Mouse (Mus musculus) neural tube, embryonic 15.5 days (tissue): ENCODE results near the gene Cyp2b10. TPM values are rescaled to one million over a fixed set of nuclear protein-coding genes. Genes with fewer than 3 reads are reported as not detected.
"Not testable (repeated sequence)": the region's sequence is repeated elsewhere in the genome, so short reads cannot be mapped to it uniquely, and the experiment has no call there.

ENCODE experiments used
- ATAC-seq: fragments of 200-750 bp; cut with Nextera tagmentation; 2 replicates; pipeline ENCODE4 v1.8.0; 2017; ENCODE audit warnings: mild to moderate bottlenecking, moderate TSS enrichment, moderate library complexity; ENCODE audit not compliant: low FRiP score
- H3K27ac ChIP-seq: fragments of 300-500 bp; sonication (generic); replicated peaks from 2 replicates; pipeline ENCODE4 v1.5.1; 2015; ENCODE audit warnings: mild to moderate bottlenecking, inconsistent platforms
- H3K27me3 ChIP-seq: fragments of 300-500 bp; sonication (generic); replicated peaks from 2 replicates; pipeline ENCODE4 v1.6.1; 2015; ENCODE audit warnings: inconsistent platforms
- H3K36me3 ChIP-seq: fragments of 300-500 bp; sonication (generic); 2 replicates; pipeline ENCODE4 v1.6.1; 2015; ENCODE audit warnings: inconsistent platforms
- H3K4me1 ChIP-seq: fragments of 300-500 bp; sonication (generic); 2 replicates; pipeline ENCODE4 v1.6.1; 2015; ENCODE audit warnings: inconsistent platforms
- H3K4me2 ChIP-seq: fragments of 300-500 bp; sonication (generic); 2 replicates; pipeline ENCODE4 v1.6.1; 2015; ENCODE audit warnings: inconsistent platforms, mild to moderate bottlenecking, moderate library complexity
- H3K4me3 ChIP-seq: fragments of 300-500 bp; sonication (generic); replicated peaks from 2 replicates; pipeline ENCODE4 v1.5.1; 2015; ENCODE audit warnings: mild to moderate bottlenecking, inconsistent platforms
- H3K9ac ChIP-seq: fragments of 300-500 bp; sonication (generic); replicated peaks from 2 replicates; pipeline ENCODE4 v1.6.1; 2015; ENCODE audit warnings: mild to moderate bottlenecking, inconsistent platforms
- H3K9me3 ChIP-seq: fragments of 300-500 bp; sonication (generic); replicated peaks from 2 replicates; pipeline ENCODE4 v1.6.1; 2016; ENCODE audit warnings: inconsistent platforms
- WGBS: fragments of 180-500 bp; shearing (Covaris S2); methylation state at CpG from one replicate; pipeline ENCODE4 v1.1.7; 2015; ENCODE audit warnings: mixed read lengths; 5-methylcytosine and 5-hydroxymethylcytosine counted together
- polyA plus RNA-seq: library from polyadenylated mRNA; unstranded; fragments of >200 nt; fragmentation: Nextera tagmentation; extraction: Ambion mirVana; gene quantifications from 2 replicates; pipeline ENCODE4 v1.2.1, GENCODE M21; 2015

Cyp2b10 gene
- polyA plus RNA-seq, 1 experiment from 2014 or later = not detected

- not testable (repeated sequence) for H3K36me3 ChIP-seq, H3K27me3 ChIP-seq, H3K9me3 ChIP-seq, H3K4me1 ChIP-seq, H3K9ac ChIP-seq, ATAC-seq, H3K4me3 ChIP-seq, H3K27ac ChIP-seq, H3K4me2 ChIP-seq
- 10% methylated on average over 7 of the region's 7 CpGs for WGBS
These were observed 16.7 kb upstream of the Cyp2b10 start for GRCm38 (mm10) chr7:25880721-25881120.

- no peaks in the 10 kb centered on the region for H3K27me3 ChIP-seq
- H3K36me3 ChIP-seq = no peaks in the 10 kb centered on the region
- H3K9ac ChIP-seq = no peak overlapping the region
- no peak overlapping the region for H3K4me2 ChIP-seq
- ATAC-seq = no peak
- no peak overlapping the region for H3K4me3 ChIP-seq
- H3K4me1 ChIP-seq = no peaks in the 10 kb centered on the region
- no peaks in the 10 kb centered on the region for H3K9me3 ChIP-seq
- 83% methylated on average over 1 of the region's 1 CpGs for WGBS
- H3K27ac ChIP-seq = no peak overlapping the region
These were observed 13.1 kb upstream of the Cyp2b10 start for GRCm38 (mm10) chr7:25884272-25884671.

- H3K4me3 ChIP-seq = no peak overlapping the region
- H3K4me1 ChIP-seq = no peaks in the 10 kb centered on the region
- H3K27ac ChIP-seq = no peak overlapping the region
- no peak overlapping the region for H3K4me2 ChIP-seq
- H3K27me3 ChIP-seq = no peaks in the 10 kb centered on the region
- no peak for ATAC-seq
- no peaks in the 10 kb centered on the region for H3K36me3 ChIP-seq
- H3K9me3 ChIP-seq = no peaks in the 10 kb centered on the region
- no peak overlapping the region for H3K9ac ChIP-seq
- 81% methylated on average over 3 of the region's 3 CpGs for WGBS
These were observed 9.7 kb upstream of the Cyp2b10 start for GRCm38 (mm10) chr7:25887758-25888157.

GRCm38 (mm10) chr7:25893159-25893558 lies 4.3 kb upstream of the Cyp2b10 start:
- Histone ChIP-seq H3K27ac (no peak overlapping the region), H3K4me3 (no peak overlapping the region), H3K4me2 (no peak overlapping the region), H3K4me1 (no peaks in the 10 kb centered on the region), H3K36me3 (no peaks in the 10 kb centered on the region), H3K27me3 (no peaks in the 10 kb centered on the region), H3K9ac (no peak overlapping the region), H3K9me3 (0 out of 2 replicates have a peak, but pooled peaks cover 4% of the 10 kb centered on the region)
- ATAC-seq = no peak
- WGBS = 88% methylated on average over 5 of the region's 5 CpGs

- 80% methylated on average over 1 of the region's 1 CpGs for WGBS
- Histone ChIP-seq H3K36me3 (no peaks in the 10 kb centered on the region), H3K4me3 (no peak overlapping the region), H3K4me1 (no peaks in the 10 kb centered on the region), H3K4me2 (no peak overlapping the region), H3K27ac (no peak overlapping the region), H3K9me3 (0 out of 2 replicates have a peak, but pooled peaks cover 4% of the 10 kb centered on the region), H3K27me3 (no peaks in the 10 kb centered on the region), H3K9ac (no peak overlapping the region)
- ATAC-seq = no peak
These were observed 2.3 kb upstream of the Cyp2b10 start for GRCm38 (mm10) chr7:25895162-25895561.

- Histone ChIP-seq H3K36me3 (no peaks in the 10 kb centered on the region), H3K9ac (no peak overlapping the region), H3K4me1 (no peaks in the 10 kb centered on the region), H3K27ac (no peak overlapping the region), H3K4me2 (no peak overlapping the region), H3K27me3 (no peaks in the 10 kb centered on the region), H3K4me3 (no peak overlapping the region), H3K9me3 (0 out of 2 replicates have a peak, but pooled peaks cover 4% of the 10 kb centered on the region)
- 89% methylated on average over 7 of the region's 7 CpGs for WGBS
- no peak for ATAC-seq
These were observed 644 bp downstream of the Cyp2b10 start for GRCm38 (mm10) chr7:25898064-25898463.

- H3K9me3 ChIP-seq = 0 out of 2 replicates have a peak, but pooled peaks cover 4% of the 10 kb centered on the region
- no peak overlapping the region for H3K4me3 ChIP-seq
- H3K4me2 ChIP-seq = no peak overlapping the region
- no peaks in the 10 kb centered on the region for H3K36me3 ChIP-seq
- H3K27ac ChIP-seq = no peak overlapping the region
- no peak overlapping the region for H3K9ac ChIP-seq
- no peaks in the 10 kb centered on the region for H3K27me3 ChIP-seq
- H3K4me1 ChIP-seq = no peaks in the 10 kb centered on the region
- WGBS = 68% methylated on average over 8 of the region's 8 CpGs
- no peak for ATAC-seq
These were observed 4.8 kb downstream of the Cyp2b10 start for GRCm38 (mm10) chr7:25902061-25902690.

- H3K4me3 ChIP-seq = no peak overlapping the region
- no peaks in the 10 kb centered on the region for H3K9me3 ChIP-seq
- WGBS = 61% methylated on average over 14 of the region's 14 CpGs
- H3K27ac ChIP-seq = no peak overlapping the region
- no peak overlapping the region for H3K9ac ChIP-seq
- H3K4me1 ChIP-seq = no peaks in the 10 kb centered on the region
- no peak overlapping the region for H3K4me2 ChIP-seq
- H3K36me3 ChIP-seq = no peaks in the 10 kb centered on the region
- no peaks in the 10 kb centered on the region for H3K27me3 ChIP-seq
- no peak for ATAC-seq
These were observed 5.7 kb downstream of the Cyp2b10 start for GRCm38 (mm10) chr7:25903156-25903555.

- Histone ChIP-seq H3K36me3 (no peaks in the 10 kb centered on the region), H3K4me1 (no peaks in the 10 kb centered on the region), H3K27ac (no peak overlapping the region), H3K4me2 (no peak overlapping the region), H3K9me3 (no peaks in the 10 kb centered on the region), H3K9ac (no peak overlapping the region), H3K27me3 (no peaks in the 10 kb centered on the region), H3K4me3 (no peak overlapping the region)
- no peak for ATAC-seq
- WGBS = 49% methylated on average over 3 of the region's 3 CpGs
These were observed 6.6 kb downstream of the Cyp2b10 start for GRCm38 (mm10) chr7:25904066-25904465.

GRCm38 (mm10) chr7:25904489-25904888 lies 7.1 kb downstream of the Cyp2b10 start:
- 70% methylated on average over 10 of the region's 10 CpGs for WGBS
- H3K27ac ChIP-seq = no peak overlapping the region
- H3K4me1 ChIP-seq = no peaks in the 10 kb centered on the region
- H3K27me3 ChIP-seq = no peaks in the 10 kb centered on the region
- no peak overlapping the region for H3K4me3 ChIP-seq
- H3K36me3 ChIP-seq = no peaks in the 10 kb centered on the region
- ATAC-seq = no peak
- no peak overlapping the region for H3K9ac ChIP-seq
- no peaks in the 10 kb centered on the region for H3K9me3 ChIP-seq
- no peak overlapping the region for H3K4me2 ChIP-seq

GRCm38 (mm10) chr7:25907380-25907779 lies 10.0 kb downstream of the Cyp2b10 start:
- H3K4me3 ChIP-seq = no peak overlapping the region
- H3K4me2 ChIP-seq = no peak overlapping the region
- no peak overlapping the region for H3K27ac ChIP-seq
- H3K9ac ChIP-seq = no peak overlapping the region
- no peak for ATAC-seq
- H3K4me1 ChIP-seq = no peaks in the 10 kb centered on the region
- WGBS = 76% methylated on average over 6 of the region's 6 CpGs
- H3K36me3 ChIP-seq = no peaks in the 10 kb centered on the region
- no peaks in the 10 kb centered on the region for H3K27me3 ChIP-seq
- H3K9me3 ChIP-seq = no peaks in the 10 kb centered on the region

- no peak overlapping the region for H3K4me2 ChIP-seq
- H3K9me3 ChIP-seq = no peaks in the 10 kb centered on the region
- H3K4me1 ChIP-seq = no peaks in the 10 kb centered on the region
- H3K4me3 ChIP-seq = no peak overlapping the region
- H3K9ac ChIP-seq = no peak overlapping the region
- no peak for ATAC-seq
- 65% methylated on average over 2 of the region's 2 CpGs for WGBS
- H3K27me3 ChIP-seq = no peaks in the 10 kb centered on the region
- no peak overlapping the region for H3K27ac ChIP-seq
- no peaks in the 10 kb centered on the region for H3K36me3 ChIP-seq
These were observed 12.6 kb downstream of the Cyp2b10 start for GRCm38 (mm10) chr7:25910046-25910445.
